Mouse (Mus musculus) bone marrow macrophage, adult 2 months (primary cell): ENCODE measurements at regions not wholly inside any gene's neighbourhood (a gene's known extent, or its start where the extent isn't known, plus 50 kb on each side); places are given as distances from the start of the nearest gene placed in this dataset.

ENCODE experiments used
- H3K27ac ChIP-seq: 2 replicates; pipeline ENCODE4 v1.5.1; 2012; ENCODE audit warnings: low read depth, low read length; ENCODE audit not compliant: insufficient read depth
- H3K4me1 ChIP-seq: 2 replicates; pipeline ENCODE4 v1.6.1; 2012; ENCODE audit warnings: low read length; ENCODE audit not compliant: control insufficient read depth, insufficient read depth
- H3K4me3 ChIP-seq: 2 replicates; pipeline ENCODE4 v1.5.1; 2012; ENCODE audit warnings: mild to moderate bottlenecking, low read length, moderate library complexity; ENCODE audit not compliant: insufficient read depth
- CTCF ChIP-seq: IDR thresholded peaks from 2 replicates; pipeline ENCODE4 v1.5.1; 2012; ENCODE audit warnings: low read depth, mild to moderate bottlenecking, low read length, moderate library complexity
- POLR2A ChIP-seq: IDR thresholded peaks from 2 replicates; pipeline ENCODE4 v1.6.1; 2012; ENCODE audit warnings: mild to moderate bottlenecking, low read depth, low read length, borderline replicate concordance

GRCm38 (mm10) chr12:71578912-71579311 lies 252.0 kb upstream of the Daam1 start:
- Histone ChIP-seq H3K4me3 (no peak overlapping the region), H3K27ac (no peak overlapping the region), H3K4me1 (no peaks in the 10 kb centered on the region)
- no peak for TF ChIP-seq POLR2A

DNA sequence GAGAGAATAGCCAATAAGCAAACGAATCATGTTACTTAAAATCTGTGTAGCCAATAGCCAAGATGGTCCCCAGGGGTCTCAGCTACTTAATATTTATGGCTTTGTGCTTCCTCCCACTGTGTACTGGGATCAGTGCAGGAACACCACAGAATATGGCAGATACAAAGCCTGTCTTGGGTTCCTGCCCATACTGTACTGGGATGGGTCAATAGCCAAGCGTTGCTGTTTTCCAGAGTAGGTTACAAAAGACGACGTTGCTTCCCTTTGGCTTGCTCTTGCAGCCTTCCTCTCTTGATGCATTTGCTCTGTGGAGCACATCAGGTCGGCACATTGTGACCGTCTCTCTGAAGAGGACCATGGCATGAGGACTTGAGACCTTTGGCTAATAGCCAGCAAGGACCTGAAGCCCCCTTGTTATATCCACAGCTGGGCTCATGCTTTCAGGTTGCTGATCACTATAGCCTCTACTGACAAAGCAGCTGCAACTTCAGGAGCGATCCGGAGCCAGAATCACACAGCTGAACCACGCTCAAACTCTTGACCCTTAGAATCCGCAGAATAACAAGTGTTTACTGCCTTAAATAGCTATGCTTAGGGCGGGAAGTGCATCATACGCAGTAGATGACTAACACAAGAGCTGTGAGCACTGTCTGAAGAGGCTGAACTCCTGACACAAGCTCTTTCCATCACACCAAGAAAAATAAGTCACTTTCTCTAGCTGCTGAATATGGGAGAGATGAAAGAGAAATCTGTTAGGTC lies 250.2 kb upstream of the Daam1 start:
- no peaks in the 10 kb centered on the region for H3K4me1 ChIP-seq
- no peak overlapping the region for H3K27ac ChIP-seq
- no peak overlapping the region for H3K4me3 ChIP-seq
- TF ChIP-seq CTCF (no peak), POLR2A (no peak)

GRCm38 (mm10) chr12:71584618-71585017 lies 246.3 kb upstream of the Daam1 start:
- H3K27ac ChIP-seq, result no peak overlapping the region
- no peaks in the 10 kb centered on the region for H3K4me1 ChIP-seq
- TF ChIP-seq POLR2A (no peak), CTCF (no peak)
- no peak overlapping the region for H3K4me3 ChIP-seq

- Histone ChIP-seq H3K27ac (no peak overlapping the region), H3K4me3 (no peak overlapping the region), H3K4me1 (no peaks in the 10 kb centered on the region)
- TF ChIP-seq POLR2A, result no peak
- TF ChIP-seq CTCF, result no peak
Observed at GRCm38 (mm10) chr12:71598641-71599040, 232.2 kb upstream of the Daam1 start.

- no peak overlapping the region for H3K4me3 ChIP-seq
- no peak overlapping the region for H3K27ac ChIP-seq
- TF ChIP-seq POLR2A (no peak), CTCF (no peak)
- H3K4me1 ChIP-seq, result no peaks in the 10 kb centered on the region
Observed at GRCm38 (mm10) chr12:71601091-71601690, 229.7 kb upstream of the Daam1 start.

DNA sequence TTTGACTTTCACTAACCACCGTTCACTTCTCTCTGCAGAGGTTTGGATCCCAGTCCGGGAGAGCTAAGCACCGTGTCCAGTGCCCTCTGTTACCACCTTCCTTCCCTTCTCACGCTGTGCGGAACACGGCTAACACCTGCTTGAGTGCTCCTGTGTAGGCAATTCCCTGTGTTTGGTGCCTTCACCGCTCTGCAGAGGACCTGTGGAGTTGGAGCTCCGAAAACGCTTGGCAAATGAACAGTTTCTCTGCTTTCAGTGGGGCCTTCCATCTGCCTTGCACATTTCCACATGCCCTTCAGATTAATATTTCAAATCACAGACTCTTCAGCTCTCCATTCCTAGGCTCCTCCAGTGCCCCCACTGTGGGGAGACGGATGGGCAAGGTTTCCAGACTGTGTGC lies 227.7 kb upstream of the Daam1 start:
- H3K4me3 ChIP-seq, result no peak overlapping the region

DNA sequence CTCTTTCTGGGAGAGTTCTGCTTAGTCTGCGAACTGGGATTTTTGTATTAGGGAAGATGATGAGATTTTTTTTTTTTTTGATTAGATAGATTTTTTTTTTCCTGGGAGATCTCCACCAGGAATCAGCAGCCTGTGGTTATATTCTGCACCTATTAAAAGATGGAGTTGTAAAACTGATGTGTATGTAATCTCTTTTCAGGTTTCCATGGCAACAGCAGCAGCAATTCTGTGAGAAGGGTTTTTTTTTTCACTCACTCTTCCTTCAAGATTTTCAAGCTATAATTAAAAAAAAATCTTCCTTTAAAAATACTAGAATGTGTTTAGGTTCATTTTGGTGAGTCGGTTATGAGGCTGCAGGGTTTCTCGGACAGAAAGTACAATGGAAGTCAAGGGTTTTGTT lies 224.5 kb upstream of the Daam1 start:
- no peaks in the 10 kb centered on the region for H3K4me1 ChIP-seq
- TF ChIP-seq POLR2A, result no peak
- TF ChIP-seq CTCF, result no peak
- no peak overlapping the region for H3K27ac ChIP-seq
- H3K4me3 ChIP-seq, result no peak overlapping the region

More for the DNA sequence above, 227.7 kb upstream of the Daam1 start:
- TF ChIP-seq POLR2A (no peak), CTCF (no peak)
- Histone ChIP-seq H3K4me1 (no peaks in the 10 kb centered on the region), H3K27ac (no peak overlapping the region)

GRCm38 (mm10) chr12:71607966-71608365 lies 222.9 kb upstream of the Daam1 start:
- H3K4me3 ChIP-seq, result no peak overlapping the region
- H3K4me1 ChIP-seq, result no peaks in the 10 kb centered on the region
- no peak for TF ChIP-seq CTCF
- TF ChIP-seq POLR2A, result no peak
- no peak overlapping the region for H3K27ac ChIP-seq

- H3K4me3 ChIP-seq, result no peak overlapping the region
- H3K4me1 ChIP-seq, result no peaks in the 10 kb centered on the region
- TF ChIP-seq CTCF (no peak), POLR2A (no peak)
- no peak overlapping the region for H3K27ac ChIP-seq
Observed at GRCm38 (mm10) chr12:71613326-71613725, 217.6 kb upstream of the Daam1 start.

GRCm38 (mm10) chr12:71614945-71615344 lies 215.9 kb upstream of the Daam1 start:
- Histone ChIP-seq H3K27ac (no peak overlapping the region), H3K4me1 (no peaks in the 10 kb centered on the region), H3K4me3 (no peak overlapping the region)
- TF ChIP-seq CTCF (no peak), POLR2A (no peak)
